Mouse (Mus musculus) MEL (cell line): Measurements from ENCODE around the gene Pomgnt1.

Source experiments
- CTCF ChIP-seq, 3 experiments: IDR thresholded peaks in 2 of 3; conservative IDR thresholded peaks in 1 of 3; 2 replicates each; pipeline ENCODE4 v1.5.1; 2011 to 2012; ENCODE audit warnings: low read length in 3 of 3, low read depth in 2 of 3, mild to moderate bottlenecking in 2 of 3, improper control_type of control experiment in 1 of 3, inconsistent platforms in 1 of 3, mixed read lengths in 1 of 3, moderate library complexity in 1 of 3; ENCODE audit not compliant: control insufficient read depth in 1 of 3, insufficient read depth in 1 of 3, poor library complexity in 1 of 3, severe bottlenecking in 1 of 3
- E2F4 ChIP-seq: IDR thresholded peaks from 2 replicates; pipeline ENCODE4 v1.6.1; 2011; ENCODE audit warnings: low read depth, low read length, improper control_type of control experiment, borderline replicate concordance
- GABPA ChIP-seq: IDR thresholded peaks from 2 replicates; pipeline ENCODE4 v1.6.1; 2012; ENCODE audit warnings: low read depth, mild to moderate bottlenecking, inconsistent platforms, low read length, improper control_type of control experiment, moderate library complexity
- HCFC1 ChIP-seq: IDR thresholded peaks from 2 replicates; pipeline ENCODE4 v1.6.1; 2012; ENCODE audit warnings: low read depth, mild to moderate bottlenecking, inconsistent platforms, low read length, improper control_type of control experiment, moderate library complexity
- POLR2A ChIP-seq, 2 experiments: IDR thresholded peaks; 2 replicates each; pipeline ENCODE4 v1.6.1; 2011 to 2012; ENCODE audit warnings: low read length in 2 of 2, mild to moderate bottlenecking in 2 of 2, control low read depth in 1 of 2, improper control_type of control experiment in 1 of 2, low read depth in 1 of 2, moderate library complexity in 1 of 2; ENCODE audit not compliant: control insufficient read depth in 1 of 2, insufficient read depth in 1 of 2, poor library complexity in 1 of 2
- POLR2AphosphoS5 ChIP-seq: IDR thresholded peaks from 2 replicates; pipeline ENCODE4 v1.6.1; 2012; ENCODE audit warnings: low read depth, borderline replicate concordance, mild to moderate bottlenecking, inconsistent platforms, low read length, moderate library complexity, mixed read lengths

DNA sequence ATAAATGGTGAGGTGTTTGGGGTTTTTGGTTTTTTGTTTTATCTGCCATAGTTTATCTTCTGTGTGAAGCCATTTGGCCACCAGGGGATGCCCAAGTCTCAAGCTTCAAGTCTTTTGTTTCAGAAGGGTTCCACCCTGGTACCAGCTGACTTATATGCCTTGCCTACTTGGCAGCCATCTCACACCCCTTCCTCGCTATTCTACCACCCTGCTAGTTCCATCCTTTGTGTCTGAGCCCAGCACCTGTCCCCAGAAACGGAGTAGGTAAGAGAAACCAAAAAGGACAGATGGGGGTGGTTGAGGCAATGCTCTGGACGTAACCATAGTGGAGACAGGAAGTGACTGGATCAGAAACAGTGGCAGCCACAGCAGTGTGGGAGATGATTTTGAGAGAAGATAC lies 36.3 kb downstream of the Pomgnt1 start:
- TF ChIP-seq HCFC1 (no peak), POLR2A (IDR thresholded peaks at IDR 0.05; ENCODE audit: control insufficient read depth in 1 of 2, insufficient read depth in 1 of 2, low read depth in 1 of 2, low read length in 2 of 2, poor library complexity in 1 of 2) (no peak), POLR2AphosphoS5 (no peak), CTCF (IDR thresholded peaks at IDR 0.05 in 2 of 3, conservative IDR thresholded peaks at IDR 0.05 in 1 of 3; ENCODE audit: control insufficient read depth in 1 of 3, insufficient read depth in 1 of 3, low read depth in 2 of 3, low read length in 3 of 3, poor library complexity in 1 of 3, severe bottlenecking in 1 of 3) (peak; percentile 29 to 68 (median 61); a peak in 5 of 6 replicates), E2F4 (no peak), GABPA (no peak)
